Mouse (Mus musculus): ENCODE results near the gene Cul3. TPM values are rescaled to one million over a fixed set of nuclear protein-coding genes. Genes with fewer than 3 reads are reported as not detected.

The Cul3 gene
- polyA plus RNA-seq, 1 experiment: 4.5 TPM

- no peaks in the 10 kb centered on the region for H3K36me3 ChIP-seq (ENCODE audit: control insufficient read depth, insufficient read depth, low read length)
- under 1% methylated on average over 33 of the region's 33 CpGs for WGBS
- peaks cover 4% of the 10 kb centered on the region for H3K4me1 ChIP-seq (ENCODE audit: control insufficient read depth, insufficient read depth, insufficient read length, low read length)
- TF ChIP-seq POLR2A (IDR thresholded peaks at IDR 0.05; ENCODE audit: low read depth, low read length) (no peak), CTCF (IDR thresholded peaks at IDR 0.05; ENCODE audit: extremely low read depth, insufficient read length, insufficient replicate concordance, low read depth, low read length) (no peak)
- no peaks in the 10 kb centered on the region for H3K27me3 ChIP-seq (ENCODE audit: control insufficient read depth, insufficient read depth, low read length)
- H3K27ac ChIP-seq (ENCODE audit: insufficient read depth, low read depth, low read length): peak overlapping the region; percentile 86
- peak overlapping the region; percentile 98 for H3K4me3 ChIP-seq (ENCODE audit: low read depth, low read length)
These were observed 757 bp downstream of the Cul3 start for GRCm38 (mm10) chr1:80339425-80340021.

GRCm38 (mm10) chr1:80338398-80338797 lies 1.9 kb downstream of the Cul3 start:
- H3K4me1 ChIP-seq (ENCODE audit: control insufficient read depth, insufficient read depth, insufficient read length, low read length): peaks cover 4% of the 10 kb centered on the region
- WGBS: 0% methylated on average over 1 of the region's 1 CpGs
- H3K4me3 ChIP-seq (ENCODE audit: low read depth, low read length): no peak overlapping the region

GRCm38 (mm10) chr1:80335726-80336368 lies 4.4 kb downstream of the Cul3 start:
- H3K27me3 ChIP-seq (ENCODE audit: control insufficient read depth, insufficient read depth, low read length): no peaks in the 10 kb centered on the region
- TF ChIP-seq CTCF (IDR thresholded peaks at IDR 0.05; ENCODE audit: extremely low read depth, insufficient read length, insufficient replicate concordance, low read depth, low read length) (no peak), POLR2A (IDR thresholded peaks at IDR 0.05; ENCODE audit: low read depth, low read length) (no peak)
- no peak overlapping the region for H3K27ac ChIP-seq (ENCODE audit: insufficient read depth, low read depth, low read length)
- H3K36me3 ChIP-seq (ENCODE audit: control insufficient read depth, insufficient read depth, low read length): no peaks in the 10 kb centered on the region
- no peak overlapping the region for H3K4me3 ChIP-seq (ENCODE audit: low read depth, low read length)
- 13% methylated on average over 1 of the region's 1 CpGs for WGBS
- H3K4me1 ChIP-seq (ENCODE audit: control insufficient read depth, insufficient read depth, insufficient read length, low read length): peaks cover 2% of the 10 kb centered on the region; the same call in 1 of the 2 replicates

More at GRCm38 (mm10) chr1:80338398-80338797, 1.9 kb downstream of the Cul3 start:
- H3K27me3 ChIP-seq (ENCODE audit: control insufficient read depth, insufficient read depth, low read length): no peaks in the 10 kb centered on the region
- H3K27ac ChIP-seq (ENCODE audit: insufficient read depth, low read depth, low read length): no peak overlapping the region
- no peak for TF ChIP-seq CTCF (IDR thresholded peaks at IDR 0.05; ENCODE audit: extremely low read depth, insufficient read length, insufficient replicate concordance, low read depth, low read length)
- TF ChIP-seq POLR2A (IDR thresholded peaks at IDR 0.05; ENCODE audit: low read depth, low read length): no peak
- H3K36me3 ChIP-seq (ENCODE audit: control insufficient read depth, insufficient read depth, low read length): no peaks in the 10 kb centered on the region

GRCm38 (mm10) chr1:80335118-80335517 lies 5.2 kb downstream of the Cul3 start:
- Histone ChIP-seq H3K36me3 (ENCODE audit: control insufficient read depth, insufficient read depth, low read length) (no peaks in the 10 kb centered on the region), H3K4me1 (ENCODE audit: control insufficient read depth, insufficient read depth, insufficient read length, low read length) (peaks cover 2% of the 10 kb centered on the region; the same call in 1 of the 2 replicates), H3K27ac (ENCODE audit: insufficient read depth, low read depth, low read length) (no peak overlapping the region), H3K27me3 (ENCODE audit: control insufficient read depth, insufficient read depth, low read length) (no peaks in the 10 kb centered on the region), H3K4me3 (ENCODE audit: low read depth, low read length) (no peak overlapping the region)
- TF ChIP-seq POLR2A (IDR thresholded peaks at IDR 0.05; ENCODE audit: low read depth, low read length) (no peak), CTCF (IDR thresholded peaks at IDR 0.05; ENCODE audit: extremely low read depth, insufficient read length, insufficient replicate concordance, low read depth, low read length) (no peak)
- WGBS: 84% methylated on average over 1 of the region's 1 CpGs

- no peak overlapping the region for H3K4me3 ChIP-seq (ENCODE audit: low read depth, low read length)
- WGBS: 67% methylated on average over 2 of the region's 2 CpGs
- TF ChIP-seq POLR2A (IDR thresholded peaks at IDR 0.05; ENCODE audit: low read depth, low read length) (no peak), CTCF (IDR thresholded peaks at IDR 0.05; ENCODE audit: extremely low read depth, insufficient read length, insufficient replicate concordance, low read depth, low read length) (no peak)
- peaks cover 2% of the 10 kb centered on the region; the same call in 1 of the 2 replicates for H3K4me1 ChIP-seq (ENCODE audit: control insufficient read depth, insufficient read depth, insufficient read length, low read length)
- no peak overlapping the region for H3K27ac ChIP-seq (ENCODE audit: insufficient read depth, low read depth, low read length)
- no peaks in the 10 kb centered on the region for H3K27me3 ChIP-seq (ENCODE audit: control insufficient read depth, insufficient read depth, low read length)
- H3K36me3 ChIP-seq (ENCODE audit: control insufficient read depth, insufficient read depth, low read length): no peaks in the 10 kb centered on the region
These were observed 9.3 kb downstream of the Cul3 start for GRCm38 (mm10) chr1:80330970-80331369.

GRCm38 (mm10) chr1:80325761-80326160 lies 14.5 kb downstream of the Cul3 start:
- 0 out of 2 replicates have a peak, but pooled peaks cover 2% of the 10 kb centered on the region for H3K36me3 ChIP-seq (ENCODE audit: control insufficient read depth, insufficient read depth, low read length)
- WGBS: 50% methylated on average over 2 of the region's 2 CpGs
- H3K27me3 ChIP-seq (ENCODE audit: control insufficient read depth, insufficient read depth, low read length): no peaks in the 10 kb centered on the region
- no peak overlapping the region for H3K27ac ChIP-seq (ENCODE audit: insufficient read depth, low read depth, low read length)
- no peak overlapping the region for H3K4me3 ChIP-seq (ENCODE audit: low read depth, low read length)
- peaks cover 2% of the 10 kb centered on the region; the same call in 1 of the 2 replicates for H3K4me1 ChIP-seq (ENCODE audit: control insufficient read depth, insufficient read depth, insufficient read length, low read length)
- no peak for TF ChIP-seq POLR2A (IDR thresholded peaks at IDR 0.05; ENCODE audit: low read depth, low read length)
- TF ChIP-seq CTCF (IDR thresholded peaks at IDR 0.05; ENCODE audit: extremely low read depth, insufficient read length, insufficient replicate concordance, low read depth, low read length): no peak

- Histone ChIP-seq H3K27me3 (ENCODE audit: control insufficient read depth, insufficient read depth, low read length) (no peaks in the 10 kb centered on the region), H3K4me3 (ENCODE audit: low read depth, low read length) (no peak overlapping the region), H3K4me1 (ENCODE audit: control insufficient read depth, insufficient read depth, insufficient read length, low read length) (peaks cover 2% of the 10 kb centered on the region; the same call in 1 of the 2 replicates), H3K27ac (ENCODE audit: insufficient read depth, low read depth, low read length) (no peak overlapping the region), H3K36me3 (ENCODE audit: control insufficient read depth, insufficient read depth, low read length) (peaks cover 4% of the 10 kb centered on the region; the same call in 1 of the 2 replicates)
- TF ChIP-seq POLR2A (IDR thresholded peaks at IDR 0.05; ENCODE audit: low read depth, low read length) (no peak), CTCF (IDR thresholded peaks at IDR 0.05; ENCODE audit: extremely low read depth, insufficient read length, insufficient replicate concordance, low read depth, low read length) (no peak)
These were observed 15.9 kb downstream of the Cul3 start for GRCm38 (mm10) chr1:80324370-80324769.
